Mouse (Mus musculus) frontal cortex, adult (tissue): Measurements from ENCODE around the gene Arhgef3.

ENCODE experiments used
- ATAC-seq: cut with Nextera tagmentation; 2 replicates; pipeline ENCODE4 v1.9.2; 2017; ENCODE audit warnings: mild to moderate bottlenecking, moderate library complexity, mixed read lengths; ENCODE audit not compliant: low TSS enrichment

Gene Arhgef3

DNA sequence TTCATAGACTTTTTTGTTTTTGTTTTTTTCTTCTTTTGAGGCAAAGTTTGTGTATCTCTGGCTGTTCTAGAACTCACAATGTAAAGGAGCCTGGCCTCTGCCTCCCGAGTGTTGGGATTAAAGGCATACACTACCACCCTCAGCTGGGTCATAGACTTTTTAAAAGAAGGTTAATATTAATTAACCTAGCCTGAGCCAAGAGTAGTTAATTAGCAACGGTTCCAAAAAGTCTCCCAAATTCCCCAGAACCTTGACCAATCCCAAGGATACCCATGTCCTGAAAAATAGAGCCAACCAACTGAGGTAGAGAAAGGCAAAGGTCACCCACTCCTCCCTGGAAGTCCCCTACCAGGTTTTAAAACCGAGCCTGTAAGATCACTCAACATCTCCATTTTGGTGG lies 306.1 kb downstream of the Arhgef3 start:
- ATAC-seq, result no peak

GRCm38 (mm10) chr14:27422301-27422700 lies 307.6 kb downstream of the Arhgef3 start:
- ATAC-seq, result no peak

- ATAC-seq, result peak; percentile 88
Observed at GRCm38 (mm10) chr14:27428573-27428972, 313.9 kb downstream of the Arhgef3 start, which contains the start of gene Fam208a. Gene Fam208a (plus strand): TSS chr14:27428834.

GRCm38 (mm10) chr14:27428973-27429711 lies 314.4 kb downstream of the Arhgef3 start:
- ATAC-seq, result peak; percentile 91

DNA sequence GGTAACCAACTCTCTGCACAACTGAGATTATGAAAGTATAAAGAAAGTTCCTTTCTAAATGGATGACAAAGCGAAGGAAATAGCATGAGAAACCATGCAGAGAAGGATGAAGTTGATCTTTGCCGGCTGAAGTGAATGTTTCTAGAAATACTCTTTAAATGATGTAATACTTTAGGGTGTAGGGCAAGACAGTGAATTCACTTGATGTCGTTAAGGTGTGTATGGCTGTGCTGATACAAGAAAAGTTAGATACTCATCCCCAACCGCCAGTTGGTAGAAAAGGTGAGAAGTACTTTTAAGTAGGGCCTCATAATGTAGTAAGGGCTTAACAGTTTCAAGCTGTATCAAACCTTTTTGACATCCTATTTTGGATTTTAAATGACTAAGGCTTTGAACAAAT lies 315.6 kb downstream of the Arhgef3 start:
- no peak for ATAC-seq

GRCm38 (mm10) chr14:27432064-27432463 lies 317.4 kb downstream of the Arhgef3 start:
- no peak for ATAC-seq

DNA sequence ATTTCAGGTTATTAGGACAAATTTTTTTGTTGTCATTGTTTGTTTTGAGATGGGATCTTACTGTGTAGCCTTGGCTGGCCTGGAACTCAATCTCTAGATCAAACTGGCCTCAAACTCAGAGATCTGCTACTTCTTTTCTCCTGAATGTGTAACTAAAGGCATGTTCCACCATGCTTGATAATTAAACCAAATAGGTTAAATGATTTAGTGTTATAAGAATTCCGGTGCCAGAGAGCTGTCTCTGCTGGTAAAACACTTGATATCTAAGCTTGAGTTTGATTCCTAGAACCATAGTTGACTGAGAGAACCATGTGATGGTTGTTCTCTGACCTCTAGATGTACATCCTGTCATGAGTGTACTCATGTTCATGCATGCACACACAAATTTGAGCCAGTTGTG lies 321.4 kb downstream of the Arhgef3 start:
- no peak for ATAC-seq

DNA sequence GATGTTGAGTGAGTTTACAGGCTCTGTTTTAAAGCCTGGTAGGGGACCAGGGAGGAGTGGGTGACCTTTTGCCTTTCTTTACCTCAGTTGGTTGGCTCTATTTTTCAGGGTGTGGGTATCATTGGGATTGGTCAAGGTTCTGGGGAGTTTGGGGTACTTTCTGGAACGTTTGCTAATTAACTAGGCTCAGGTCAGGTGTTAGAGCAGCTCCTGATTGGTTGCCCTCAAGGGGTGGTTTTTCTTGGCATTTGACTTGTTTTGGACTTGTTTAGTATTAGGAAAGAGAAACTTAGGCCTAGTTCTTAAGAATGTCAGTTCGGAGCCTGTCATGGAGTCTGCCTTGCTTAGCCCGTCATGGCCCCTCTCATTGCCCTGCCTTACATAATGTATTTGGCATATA lies 322.1 kb downstream of the Arhgef3 start:
- no peak for ATAC-seq

DNA sequence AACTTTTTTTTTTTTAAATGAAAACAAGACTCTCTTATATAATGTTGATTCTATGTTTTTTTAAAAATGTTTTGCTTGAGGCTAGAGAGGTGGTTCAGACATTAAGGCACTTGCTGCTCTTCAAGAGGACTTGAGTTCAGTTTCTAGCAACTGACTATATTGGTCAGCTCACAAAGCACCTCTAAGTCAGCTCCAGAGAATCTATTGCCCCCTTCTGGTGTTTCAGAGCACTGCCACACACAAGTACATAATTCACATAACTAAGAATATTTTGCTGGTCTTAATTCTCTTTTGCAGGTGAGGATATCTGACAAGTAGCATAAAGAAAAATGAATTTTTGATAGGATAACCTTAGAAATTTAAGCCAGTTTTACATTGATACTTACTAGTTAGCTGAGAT lies 326.2 kb downstream of the Arhgef3 start:
- ATAC-seq, result no peak

- peak; percentile 82 for ATAC-seq
Observed at GRCm38 (mm10) chr14:27444851-27445281, 330.2 kb downstream of the Arhgef3 start.

DNA sequence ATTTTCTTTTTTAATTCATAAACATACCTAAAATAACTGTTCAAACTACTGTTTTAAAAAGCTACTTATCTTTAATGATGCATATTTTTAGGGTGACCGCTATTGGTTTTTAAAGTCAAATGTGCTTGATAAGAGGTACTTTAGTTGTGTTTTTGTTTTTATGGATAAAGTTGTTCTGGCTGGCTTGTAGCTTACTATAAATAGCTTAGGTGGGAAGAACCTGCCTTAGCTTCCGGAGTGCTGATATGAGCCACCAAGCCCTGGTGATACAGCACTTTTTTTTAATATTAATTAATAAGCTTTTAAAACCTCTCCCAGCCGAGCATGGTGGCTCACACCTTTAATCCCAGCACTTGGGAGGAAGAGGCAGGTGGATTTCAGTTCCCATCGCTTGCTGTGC lies 332.3 kb downstream of the Arhgef3 start:
- ATAC-seq, result no peak
